Mouse (Mus musculus): ENCODE data around the gene Mad1l1. TPM values are rescaled to one million over a fixed set of nuclear protein-coding genes. Genes with fewer than 3 reads are reported as not detected.

The Mad1l1 gene
- polyA plus RNA-seq, 1 experiment from 2014 or later, result 34.7 TPM

- Histone ChIP-seq H3K27me3 (replicated peaks) (no peaks in the 10 kb centered on the region), H3K4me1 (replicated peaks) (no peaks in the 10 kb centered on the region), H3K9ac (no peak overlapping the region), H3K9me3 (no peaks in the 10 kb centered on the region), H3K4me2 (replicated peaks) (no peak overlapping the region), H3K27ac (no peak overlapping the region), H3K4me3 (replicated peaks) (no peak overlapping the region), H3K36me3 (no peaks in the 10 kb centered on the region)
- WGBS, result 86% methylated on average over 2 of the region's 2 CpGs
- no peak for ATAC-seq
Observed at GRCm38 (mm10) chr5:140107907-140108306, 213.4 kb downstream of the Mad1l1 start.

- WGBS, result 81% methylated on average over 3 of the region's 3 CpGs
- no peak overlapping the region for H3K4me3 ChIP-seq (replicated peaks)
- H3K9me3 ChIP-seq, result no peaks in the 10 kb centered on the region
- H3K9ac ChIP-seq, result no peak overlapping the region
- no peak for ATAC-seq
- H3K27ac ChIP-seq, result no peak overlapping the region
- H3K4me2 ChIP-seq (replicated peaks), result no peak overlapping the region
- H3K27me3 ChIP-seq (replicated peaks), result no peaks in the 10 kb centered on the region
- H3K36me3 ChIP-seq, result no peaks in the 10 kb centered on the region
- no peaks in the 10 kb centered on the region for H3K4me1 ChIP-seq (replicated peaks)
Observed at GRCm38 (mm10) chr5:140106051-140106450, 215.3 kb downstream of the Mad1l1 start.

GRCm38 (mm10) chr5:140104891-140105290 lies 216.5 kb downstream of the Mad1l1 start:
- H3K9me3 ChIP-seq, result no peaks in the 10 kb centered on the region
- H3K4me3 ChIP-seq (replicated peaks), result no peak overlapping the region
- H3K36me3 ChIP-seq, result no peaks in the 10 kb centered on the region
- ATAC-seq, result no peak
- H3K27ac ChIP-seq, result no peak overlapping the region
- WGBS, result 76% methylated on average over 1 of the region's 1 CpGs
- H3K4me1 ChIP-seq (replicated peaks), result no peaks in the 10 kb centered on the region
- no peak overlapping the region for H3K9ac ChIP-seq
- H3K4me2 ChIP-seq (replicated peaks), result no peak overlapping the region
- H3K27me3 ChIP-seq (replicated peaks), result no peaks in the 10 kb centered on the region

GRCm38 (mm10) chr5:140102731-140103130 lies 218.6 kb downstream of the Mad1l1 start:
- no peaks in the 10 kb centered on the region for H3K27me3 ChIP-seq (replicated peaks)
- no peak overlapping the region for H3K9ac ChIP-seq
- no peaks in the 10 kb centered on the region for H3K36me3 ChIP-seq
- H3K9me3 ChIP-seq, result no peaks in the 10 kb centered on the region
- 90% methylated on average over 8 of the region's 8 CpGs for WGBS
- no peak overlapping the region for H3K4me3 ChIP-seq (replicated peaks)
- H3K4me1 ChIP-seq (replicated peaks), result no peaks in the 10 kb centered on the region
- H3K27ac ChIP-seq, result no peak overlapping the region
- no peak for ATAC-seq
- no peak overlapping the region for H3K4me2 ChIP-seq (replicated peaks)

GRCm38 (mm10) chr5:140101409-140102009 lies 219.8 kb downstream of the Mad1l1 start:
- Histone ChIP-seq H3K27me3 (replicated peaks) (no peaks in the 10 kb centered on the region), H3K9me3 (no peaks in the 10 kb centered on the region), H3K27ac (no peak overlapping the region), H3K9ac (no peak overlapping the region), H3K4me3 (replicated peaks) (no peak overlapping the region), H3K4me2 (replicated peaks) (no peak overlapping the region), H3K4me1 (replicated peaks) (no peaks in the 10 kb centered on the region), H3K36me3 (no peaks in the 10 kb centered on the region)
- 92% methylated on average over 14 of the region's 14 CpGs for WGBS
- no peak for ATAC-seq

GRCm38 (mm10) chr5:140098711-140099110 lies 222.6 kb downstream of the Mad1l1 start:
- H3K4me1 ChIP-seq (replicated peaks), result no peaks in the 10 kb centered on the region
- no peaks in the 10 kb centered on the region for H3K36me3 ChIP-seq
- no peak overlapping the region for H3K4me3 ChIP-seq (replicated peaks)
- no peak for ATAC-seq
- 97% methylated on average over 5 of the region's 5 CpGs for WGBS
- no peak overlapping the region for H3K9ac ChIP-seq
- H3K27me3 ChIP-seq (replicated peaks), result no peaks in the 10 kb centered on the region
- H3K27ac ChIP-seq, result no peak overlapping the region
- no peaks in the 10 kb centered on the region for H3K9me3 ChIP-seq
- no peak overlapping the region for H3K4me2 ChIP-seq (replicated peaks)

GRCm38 (mm10) chr5:140095203-140095602 lies 226.1 kb downstream of the Mad1l1 start:
- H3K27ac ChIP-seq, result no peak overlapping the region
- H3K9me3 ChIP-seq, result no peaks in the 10 kb centered on the region
- H3K27me3 ChIP-seq (replicated peaks), result no peaks in the 10 kb centered on the region
- no peaks in the 10 kb centered on the region for H3K36me3 ChIP-seq
- no peak overlapping the region for H3K9ac ChIP-seq
- no peak overlapping the region for H3K4me2 ChIP-seq (replicated peaks)
- no peak overlapping the region for H3K4me3 ChIP-seq (replicated peaks)
- no peak for ATAC-seq
- H3K4me1 ChIP-seq (replicated peaks), result no peaks in the 10 kb centered on the region
- WGBS, result 86% methylated on average over 2 of the region's 2 CpGs

- no peak overlapping the region for H3K4me3 ChIP-seq (replicated peaks)
- H3K36me3 ChIP-seq, result no peaks in the 10 kb centered on the region
- H3K4me1 ChIP-seq (replicated peaks), result no peaks in the 10 kb centered on the region
- no peak overlapping the region for H3K4me2 ChIP-seq (replicated peaks)
- no peaks in the 10 kb centered on the region for H3K27me3 ChIP-seq (replicated peaks)
- ATAC-seq, result no peak
- WGBS, result 91% methylated on average over 8 of the region's 8 CpGs
- no peak overlapping the region for H3K9ac ChIP-seq
- no peaks in the 10 kb centered on the region for H3K9me3 ChIP-seq
- H3K27ac ChIP-seq, result no peak overlapping the region
Observed at GRCm38 (mm10) chr5:140093489-140093888, 227.9 kb downstream of the Mad1l1 start.

- Histone ChIP-seq H3K27ac (no peak overlapping the region), H3K9me3 (no peaks in the 10 kb centered on the region), H3K4me2 (replicated peaks) (no peak overlapping the region), H3K4me1 (replicated peaks) (no peaks in the 10 kb centered on the region), H3K27me3 (replicated peaks) (no peaks in the 10 kb centered on the region), H3K4me3 (replicated peaks) (no peak overlapping the region), H3K9ac (no peak overlapping the region), H3K36me3 (no peaks in the 10 kb centered on the region; the same call in 1 of the 2 replicates)
- ATAC-seq, result no peak
- 80% methylated on average over 11 of the region's 11 CpGs for WGBS
Observed at GRCm38 (mm10) chr5:140091601-140092000, 229.8 kb downstream of the Mad1l1 start.

- H3K4me2 ChIP-seq (replicated peaks), result no peak overlapping the region
- H3K27ac ChIP-seq, result no peak overlapping the region
- H3K27me3 ChIP-seq (replicated peaks), result no peaks in the 10 kb centered on the region
- H3K4me3 ChIP-seq (replicated peaks), result no peak overlapping the region
- no peaks in the 10 kb centered on the region for H3K9me3 ChIP-seq
- no peak for ATAC-seq
- no peak overlapping the region for H3K9ac ChIP-seq
- no peaks in the 10 kb centered on the region for H3K4me1 ChIP-seq (replicated peaks)
- no peaks in the 10 kb centered on the region; the same call in 1 of the 2 replicates for H3K36me3 ChIP-seq
Observed at GRCm38 (mm10) chr5:140089263-140089662, 232.1 kb downstream of the Mad1l1 start.

GRCm38 (mm10) chr5:140087242-140087641 lies 234.1 kb downstream of the Mad1l1 start:
- Histone ChIP-seq H3K4me2 (replicated peaks) (no peak overlapping the region), H3K27me3 (replicated peaks) (no peaks in the 10 kb centered on the region)

GRCm38 (mm10) chr5:140084341-140084740 lies 237.0 kb downstream of the Mad1l1 start:
- no peak overlapping the region for H3K9ac ChIP-seq
- WGBS, result 82% methylated on average over 6 of the region's 6 CpGs
- H3K27me3 ChIP-seq (replicated peaks), result no peaks in the 10 kb centered on the region
- no peak overlapping the region for H3K4me3 ChIP-seq (replicated peaks)
- ATAC-seq, result 0 out of 2 replicates have a peak, but pooled peaks have one; percentile 31
- no peaks in the 10 kb centered on the region for H3K4me1 ChIP-seq (replicated peaks)
- no peak overlapping the region for H3K27ac ChIP-seq
- no peak overlapping the region for H3K4me2 ChIP-seq (replicated peaks)
- no peaks in the 10 kb centered on the region for H3K9me3 ChIP-seq
- H3K36me3 ChIP-seq, result no peaks in the 10 kb centered on the region; the same call in 1 of the 2 replicates

More at GRCm38 (mm10) chr5:140087242-140087641, 234.1 kb downstream of the Mad1l1 start:
- Histone ChIP-seq H3K9me3 (no peaks in the 10 kb centered on the region), H3K9ac (no peak overlapping the region), H3K36me3 (no peaks in the 10 kb centered on the region; the same call in 1 of the 2 replicates), H3K27ac (no peak overlapping the region), H3K4me3 (replicated peaks) (no peak overlapping the region), H3K4me1 (replicated peaks) (no peaks in the 10 kb centered on the region)
- no peak for ATAC-seq
- 92% methylated on average over 7 of the region's 7 CpGs for WGBS

- Histone ChIP-seq H3K27ac (no peak overlapping the region), H3K4me2 (replicated peaks) (no peak overlapping the region), H3K4me1 (replicated peaks) (no peaks in the 10 kb centered on the region), H3K36me3 (no peaks in the 10 kb centered on the region; the same call in 1 of the 2 replicates), H3K4me3 (replicated peaks) (no peak overlapping the region), H3K9me3 (no peaks in the 10 kb centered on the region), H3K9ac (no peak overlapping the region), H3K27me3 (replicated peaks) (no peaks in the 10 kb centered on the region)
- ATAC-seq, result no peak
- WGBS, result 76% methylated on average over 5 of the region's 5 CpGs
Observed at GRCm38 (mm10) chr5:140083911-140084310, 237.4 kb downstream of the Mad1l1 start.
